Mouse (Mus musculus): Measurements from ENCODE around the gene Scgb2b11.
"Not testable (repeated sequence)": the region's sequence is repeated elsewhere in the genome, so short reads cannot be mapped to it uniquely, and the experiment has no call there.

Scgb2b11 gene

DNA sequence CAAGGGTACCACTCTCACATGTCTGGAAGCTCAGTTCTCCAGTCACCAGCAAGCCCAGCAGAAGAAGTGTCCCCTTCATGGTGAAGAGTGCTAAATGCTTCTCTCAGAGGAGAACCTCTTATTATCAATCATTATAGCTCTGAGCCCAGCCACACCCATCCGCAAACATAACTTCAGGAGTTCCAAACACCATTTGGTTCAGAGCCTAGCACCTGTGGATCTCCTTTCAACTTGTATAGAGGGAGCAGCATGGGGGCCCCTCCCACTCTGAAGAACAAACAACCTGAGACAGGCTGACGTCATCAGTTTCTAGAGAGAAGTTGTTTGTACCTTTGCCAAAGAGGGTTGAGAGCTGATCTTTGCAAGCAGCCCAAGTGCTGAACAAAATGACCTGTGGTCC is at the start of gene Scgb2b11:
Gene Scgb2b11 (minus strand): TSS at position 101 of the 400 bp plus-strand sequence.
- DNase-seq (ENCODE audit: low read depth, low spot score): not testable (repeated sequence)

DNA sequence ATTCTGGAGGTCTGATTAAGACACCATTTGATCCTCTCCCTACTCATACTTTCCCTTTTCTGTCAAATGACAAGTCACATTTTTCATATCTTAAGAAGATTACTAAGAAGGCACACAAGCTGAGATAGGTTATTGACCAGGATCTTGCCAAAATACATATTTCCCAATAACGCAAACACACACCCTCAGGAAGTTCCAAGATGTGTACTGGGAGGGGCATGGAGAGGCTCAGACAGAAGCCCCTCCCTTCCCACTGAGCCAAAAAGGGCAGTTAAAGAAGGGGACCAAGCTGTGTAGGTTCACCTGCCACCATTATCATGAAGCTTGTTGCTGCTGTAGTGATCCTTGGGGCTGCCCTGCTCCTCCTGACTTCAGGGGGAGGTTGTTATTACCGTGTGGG is 11.6 kb upstream of the Scgb2b11 start, which contains the start of gene Scgb1b11:
Gene Scgb1b11 (plus strand): TSS at position 301 of the 400 bp plus-strand sequence.
- DNase-seq (ENCODE audit: low read depth, low spot score): not testable (repeated sequence)
